Mouse (Mus musculus): ENCODE results near the gene Snph.

Gene Snph

GRCm38 (mm10) chr2:151603630-151604029, 28.8 kb downstream of the Snph start:
- peak in 1 of 2 experiments; percentile 55 for DNase-seq (ENCODE audit: low spot score in 2 of 2)

GRCm38 (mm10) chr2:151602106-151602505, 30.3 kb downstream of the Snph start:
- DNase-seq (ENCODE audit: low spot score in 2 of 2), result no peak

- DNase-seq (ENCODE audit: low spot score in 2 of 2), result peak in 1 of 2 experiments; percentile 80
Observed at GRCm38 (mm10) chr2:151598068-151598467, 34.3 kb downstream of the Snph start.

GRCm38 (mm10) chr2:151587306-151587705, 45.1 kb downstream of the Snph start:
- DNase-seq (ENCODE audit: low spot score in 2 of 2), result no peak

- DNase-seq (ENCODE audit: low spot score in 2 of 2), result no peak
Observed at GRCm38 (mm10) chr2:151586807-151587206, 45.6 kb downstream of the Snph start.

- no peak for DNase-seq (ENCODE audit: low spot score in 2 of 2)
Observed at GRCm38 (mm10) chr2:151585934-151586333, 46.5 kb downstream of the Snph start.

GRCm38 (mm10) chr2:151580945-151581344, 51.4 kb downstream of the Snph start:
- no peak for DNase-seq (ENCODE audit: low spot score in 2 of 2)

- DNase-seq (ENCODE audit: low spot score in 2 of 2), result no peak
Observed at GRCm38 (mm10) chr2:151579183-151579582, 53.2 kb downstream of the Snph start.

- DNase-seq (ENCODE audit: low spot score in 2 of 2), result peak; percentile 88 to 93
Observed at GRCm38 (mm10) chr2:151575699-151576389, 56.5 kb downstream of the Snph start.

- peak in 1 of 2 experiments; percentile 65 for DNase-seq (ENCODE audit: low spot score in 2 of 2)
Observed at GRCm38 (mm10) chr2:151575119-151575698, 57.2 kb downstream of the Snph start.

GRCm38 (mm10) chr2:151574607-151575006, 57.8 kb downstream of the Snph start:
- peak; percentile 74 to 80 for DNase-seq (ENCODE audit: low spot score in 2 of 2)

- DNase-seq (ENCODE audit: low spot score in 2 of 2), result peak in 1 of 2 experiments; percentile 65
Observed at GRCm38 (mm10) chr2:151573667-151574066, 58.7 kb downstream of the Snph start.

- no peak for DNase-seq (ENCODE audit: low spot score in 2 of 2)
Observed at GRCm38 (mm10) chr2:151571873-151572700, 60.3 kb downstream of the Snph start, which contains the start of gene Sdcbp2. Gene Sdcbp2, plus strand, starts transcription at chr2:151572622.

- no peak for DNase-seq (ENCODE audit: low spot score in 2 of 2)
Observed at GRCm38 (mm10) chr2:151569452-151569851, 62.9 kb downstream of the Snph start.

- DNase-seq (ENCODE audit: low spot score in 2 of 2), result no peak
Observed at GRCm38 (mm10) chr2:151566856-151567255, 65.5 kb downstream of the Snph start.

- no peak for DNase-seq (ENCODE audit: low spot score in 2 of 2)
Observed at GRCm38 (mm10) chr2:151564986-151565385, 67.4 kb downstream of the Snph start.

GRCm38 (mm10) chr2:151564006-151564405, 68.4 kb downstream of the Snph start:
- no peak for DNase-seq (ENCODE audit: low spot score in 2 of 2)

GRCm38 (mm10) chr2:151562930-151563921, 69.2 kb downstream of the Snph start:
- DNase-seq (ENCODE audit: low spot score in 2 of 2), result no peak

- no peak for DNase-seq (ENCODE audit: low spot score in 2 of 2)
Observed at GRCm38 (mm10) chr2:151549615-151550121, 82.7 kb downstream of the Snph start.

GRCm38 (mm10) chr2:151546571-151546970, 85.8 kb downstream of the Snph start:
- DNase-seq (ENCODE audit: low spot score in 2 of 2), result no peak

- peak; percentile 44 to 64 for DNase-seq (ENCODE audit: low spot score in 2 of 2)
Observed at GRCm38 (mm10) chr2:151544673-151545072, 87.7 kb downstream of the Snph start.
